Mouse (Mus musculus): Measurements from ENCODE around the gene Irs1. TPM values are rescaled to one million over a fixed set of nuclear protein-coding genes. Genes with fewer than 3 reads are reported as not detected.

Irs1 gene
- polyA plus RNA-seq, 1 experiment from 2014 or later = 4.7 TPM

GRCm38 (mm10) chr1:82189516-82189915 lies 101.7 kb downstream of the Irs1 start:
- H3K9ac ChIP-seq (replicated peaks; ENCODE audit: low read depth) = no peak overlapping the region
- H3K4me2 ChIP-seq (replicated peaks; ENCODE audit: low read depth, low read length) = no peak overlapping the region
- no peaks in the 10 kb centered on the region for H3K4me1 ChIP-seq (ENCODE audit: insufficient read depth, low read depth, low read length)
- no peak for TF ChIP-seq EP300 (IDR thresholded peaks at IDR 0.05)
- TF ChIP-seq CTCF (IDR thresholded peaks at IDR 0.05) = no peak
- no peaks in the 10 kb centered on the region for H3K9me3 ChIP-seq (ENCODE audit: low read length)
- no peak overlapping the region for H3K4me3 ChIP-seq (ENCODE audit: low read depth, low read length)
- ATAC-seq (peak; percentile 77), DNase-seq (ENCODE audit: low spot score) (peak; percentile 79)
- WGBS = 37% methylated on average over 3 of the region's 3 CpGs
- no peaks in the 10 kb centered on the region for H3K36me3 ChIP-seq (ENCODE audit: insufficient read depth, low read length)
- H3K27me3 ChIP-seq (replicated peaks; ENCODE audit: insufficient read depth, low read length) = no peaks in the 10 kb centered on the region
- H3K27ac ChIP-seq (ENCODE audit: low read length) = no peak overlapping the region

GRCm38 (mm10) chr1:82188549-82189231 lies 102.5 kb downstream of the Irs1 start:
- ATAC-seq (no peak), DNase-seq (ENCODE audit: low spot score) (no peak)
- Histone ChIP-seq H3K4me1 (ENCODE audit: insufficient read depth, low read depth, low read length) (no peaks in the 10 kb centered on the region), H3K9ac (replicated peaks; ENCODE audit: low read depth) (no peak overlapping the region), H3K36me3 (ENCODE audit: insufficient read depth, low read length) (no peaks in the 10 kb centered on the region), H3K27me3 (replicated peaks; ENCODE audit: insufficient read depth, low read length) (no peaks in the 10 kb centered on the region), H3K4me2 (replicated peaks; ENCODE audit: low read depth, low read length) (no peak overlapping the region), H3K4me3 (ENCODE audit: low read depth, low read length) (no peak overlapping the region), H3K27ac (ENCODE audit: low read length) (no peak overlapping the region), H3K9me3 (ENCODE audit: low read length) (no peaks in the 10 kb centered on the region)
- TF ChIP-seq CTCF (IDR thresholded peaks at IDR 0.05) (no peak), EP300 (IDR thresholded peaks at IDR 0.05) (no peak)
- 83% methylated on average over 10 of the region's 10 CpGs for WGBS

- WGBS = 37% methylated on average over 8 of the region's 8 CpGs
- DNase-seq (ENCODE audit: low spot score) (peak; percentile 65), ATAC-seq (peak; percentile 71)
- H3K36me3 ChIP-seq (ENCODE audit: insufficient read depth, low read length) = no peaks in the 10 kb centered on the region
- TF ChIP-seq EP300 (IDR thresholded peaks at IDR 0.05) (no peak), CTCF (IDR thresholded peaks at IDR 0.05) (no peak)
- no peaks in the 10 kb centered on the region for H3K27me3 ChIP-seq (replicated peaks; ENCODE audit: insufficient read depth, low read length)
- no peak overlapping the region for H3K4me3 ChIP-seq (ENCODE audit: low read depth, low read length)
- H3K9me3 ChIP-seq (ENCODE audit: low read length) = no peaks in the 10 kb centered on the region
- no peak overlapping the region for H3K4me2 ChIP-seq (replicated peaks; ENCODE audit: low read depth, low read length)
- no peak overlapping the region for H3K27ac ChIP-seq (ENCODE audit: low read length)
- H3K4me1 ChIP-seq (ENCODE audit: insufficient read depth, low read depth, low read length) = no peaks in the 10 kb centered on the region
- no peak overlapping the region for H3K9ac ChIP-seq (replicated peaks; ENCODE audit: low read depth)
Observed at GRCm38 (mm10) chr1:82183913-82184442, 107.2 kb downstream of the Irs1 start.

Other genes starting within 250 kb of the Irs1 start
- 13.3 and 15.5 TPM in 2 replicates for gene Gm9747, start 58.3 kb downstream of the Irs1 start, polyA plus RNA-seq (2015; fragmentation: Nextera tagmentation; extraction: Ambion mirVana)
- gene Rhbdd1, start 25.0 kb upstream of the Irs1 start, polyA plus RNA-seq (2015; fragmentation: Nextera tagmentation; extraction: Ambion mirVana) = 7.8 and 8.1 TPM in 2 replicates